Mouse (Mus musculus): ENCODE data around the gene Scn2a. TPM values are rescaled to one million over a fixed set of nuclear protein-coding genes. Genes with fewer than 3 reads are reported as not detected.

Gene Scn2a
- not detected for polyA plus RNA-seq (2014; fragmentation: Illumina TruSeq; extraction: RNeasy Lipid Tissue Mini Kit (QIAGEN cat#74804); ENCODE audit: low read depth, low replicate concordance)

DNA sequence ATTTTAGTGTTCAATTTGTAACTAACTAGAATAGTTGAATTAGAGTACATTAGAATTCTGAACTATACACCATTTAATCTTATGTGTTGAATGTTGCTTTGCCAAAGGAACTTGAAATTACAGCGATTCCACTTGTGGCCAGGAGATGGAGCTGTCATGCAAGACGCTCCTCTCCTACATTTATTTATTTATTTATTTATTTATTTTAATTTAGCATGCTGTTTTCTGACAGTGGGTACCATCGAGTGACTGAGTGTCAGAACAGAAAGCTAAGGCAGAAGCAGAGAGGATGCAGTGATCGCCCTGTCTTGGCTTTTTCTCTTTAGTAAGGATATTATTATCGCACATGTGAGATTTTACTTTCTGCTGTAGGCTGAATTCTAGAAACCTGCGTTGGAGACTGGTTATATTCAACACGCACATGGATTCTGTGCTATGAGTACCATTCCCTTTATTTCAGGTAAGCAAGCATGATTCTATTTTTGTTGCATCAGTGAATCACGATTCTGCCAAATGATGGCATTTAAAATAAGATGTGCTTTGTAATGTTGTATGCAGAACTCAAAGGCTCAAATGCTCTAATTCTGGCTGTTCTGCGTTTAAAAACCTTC is at the start of gene Scn2a:
Gene Scn2a, plus strand, starts transcription at position 216 of the 611 bp plus-strand sequence.

Other genes starting within 250 kb of the Scn2a start
- 0.03 TPM for gene Scn3a, start 53.1 kb upstream of the Scn2a start, polyA plus RNA-seq (2014; fragmentation: Illumina TruSeq; extraction: RNeasy Lipid Tissue Mini Kit (QIAGEN cat#74804); ENCODE audit: low read depth, low replicate concordance)
- gene Csrnp3, start 225.0 kb downstream of the Scn2a start, polyA plus RNA-seq (2014; fragmentation: Illumina TruSeq; extraction: RNeasy Lipid Tissue Mini Kit (QIAGEN cat#74804); ENCODE audit: low read depth, low replicate concordance), result not detected

Data from liver, adult 10 weeks (tissue).